Mouse (Mus musculus) ES-Bruce4 (cell line): ENCODE results near the gene Platr17. TPM values are rescaled to one million over a fixed set of nuclear protein-coding genes. Genes with fewer than 3 reads are reported as not detected.
"Not testable (repeated sequence)": the region's sequence is repeated elsewhere in the genome, so short reads cannot be mapped to it uniquely, and the experiment has no call there.

Source experiments
- H3K27ac ChIP-seq: 2 replicates; pipeline ENCODE4 v1.5.1; 2012; ENCODE audit warnings: low read length, inconsistent platforms; ENCODE audit not compliant: insufficient read depth
- H3K27me3 ChIP-seq: 2 replicates; pipeline ENCODE4 v1.6.1; 2012; ENCODE audit warnings: mild to moderate bottlenecking, low read length, inconsistent platforms; ENCODE audit not compliant: control insufficient read depth, poor library complexity, insufficient read depth, severe bottlenecking
- H3K36me3 ChIP-seq: 2 replicates; pipeline ENCODE4 v1.6.1; 2012; ENCODE audit warnings: inconsistent platforms, mild to moderate bottlenecking, low read length, moderate library complexity; ENCODE audit not compliant: control insufficient read depth, poor library complexity, insufficient read depth, severe bottlenecking
- H3K4me1 ChIP-seq: one replicate; pipeline ENCODE4 v1.8.1; 2011; ENCODE audit warnings: low read length; ENCODE audit not compliant: control insufficient read depth, insufficient read depth
- H3K4me3 ChIP-seq: 2 replicates; pipeline ENCODE4 v1.5.1; 2011; ENCODE audit warnings: low read depth, mild to moderate bottlenecking, low read length
- H3K9ac ChIP-seq: 2 replicates; pipeline ENCODE4 v1.6.1; 2012; ENCODE audit warnings: low read depth, mild to moderate bottlenecking, inconsistent platforms; ENCODE audit not compliant: poor library complexity, severe bottlenecking
- H3K9me3 ChIP-seq: replicated peaks from 2 replicates; pipeline ENCODE4 v1.6.1; 2012; ENCODE audit warnings: mild to moderate bottlenecking, low read length, inconsistent platforms; ENCODE audit not compliant: control insufficient read depth, poor library complexity, insufficient read depth, severe bottlenecking
- CTCF ChIP-seq: IDR thresholded peaks from one replicate; pipeline ENCODE4 v1.8.1; 2011; ENCODE audit warnings: low read depth, low read length
- EP300 ChIP-seq: IDR thresholded peaks from 2 replicates; pipeline ENCODE4 v1.6.1; 2011; ENCODE audit warnings: low read depth, low read length; ENCODE audit not compliant: insufficient read depth
- POLR2A ChIP-seq: IDR thresholded peaks from one replicate; pipeline ENCODE4 v1.8.1; 2011; ENCODE audit warnings: low read length; ENCODE audit not compliant: insufficient read depth
- polyA plus RNA-seq: library from polyadenylated mRNA; stranded (reverse); fragments of >200 nt; gene quantifications from 2 replicates; pipeline ENCODE4 v1.2.4, GENCODE M21; 2011; ENCODE audit warnings: low read depth; ENCODE audit not compliant: missing spikeins, insufficient read depth, insufficient read length

Platr17 gene
- polyA plus RNA-seq, 1 experiment: 16.7 TPM

GRCm38 (mm10) chr17:33902079-33902478, 2.9 kb upstream of the Platr17 start:
- Histone ChIP-seq H3K4me1 (peaks cover 10% of the 10 kb centered on the region), H3K36me3 (no peaks in the 10 kb centered on the region), H3K9me3 (no peaks in the 10 kb centered on the region), H3K27me3 (no peaks in the 10 kb centered on the region), H3K9ac (peak overlapping the region; percentile 58), H3K27ac (peak overlapping the region; percentile 92), H3K4me3 (no peak overlapping the region)
- no peak for TF ChIP-seq EP300
- no peak for TF ChIP-seq CTCF
- TF ChIP-seq POLR2A: no peak

- H3K4me1 ChIP-seq: peaks cover 10% of the 10 kb centered on the region
- no peaks in the 10 kb centered on the region for H3K27me3 ChIP-seq
- no peak overlapping the region for H3K4me3 ChIP-seq
- H3K36me3 ChIP-seq: no peaks in the 10 kb centered on the region
- peak overlapping the region; percentile 58 for H3K9ac ChIP-seq
- no peaks in the 10 kb centered on the region for H3K9me3 ChIP-seq
- H3K27ac ChIP-seq: peak overlapping the region; percentile 92
- TF ChIP-seq CTCF (no peak), EP300 (no peak), POLR2A (no peak)
Measured at GRCm38 (mm10) chr17:33902491-33902890, 2.4 kb upstream of the Platr17 start.

- Histone ChIP-seq H3K9ac (peak overlapping the region; percentile 58), H3K4me1 (peaks cover 10% of the 10 kb centered on the region), H3K27ac (peak overlapping the region; percentile 92), H3K4me3 (peak overlapping the region; percentile 16; the same call in 1 of the 2 replicates)
- H3K36me3 ChIP-seq, H3K9me3 ChIP-seq, H3K27me3 ChIP-seq: not testable (repeated sequence)
Measured at GRCm38 (mm10) chr17:33903911-33904651, 854 bp upstream of the Platr17 start.

DNA sequence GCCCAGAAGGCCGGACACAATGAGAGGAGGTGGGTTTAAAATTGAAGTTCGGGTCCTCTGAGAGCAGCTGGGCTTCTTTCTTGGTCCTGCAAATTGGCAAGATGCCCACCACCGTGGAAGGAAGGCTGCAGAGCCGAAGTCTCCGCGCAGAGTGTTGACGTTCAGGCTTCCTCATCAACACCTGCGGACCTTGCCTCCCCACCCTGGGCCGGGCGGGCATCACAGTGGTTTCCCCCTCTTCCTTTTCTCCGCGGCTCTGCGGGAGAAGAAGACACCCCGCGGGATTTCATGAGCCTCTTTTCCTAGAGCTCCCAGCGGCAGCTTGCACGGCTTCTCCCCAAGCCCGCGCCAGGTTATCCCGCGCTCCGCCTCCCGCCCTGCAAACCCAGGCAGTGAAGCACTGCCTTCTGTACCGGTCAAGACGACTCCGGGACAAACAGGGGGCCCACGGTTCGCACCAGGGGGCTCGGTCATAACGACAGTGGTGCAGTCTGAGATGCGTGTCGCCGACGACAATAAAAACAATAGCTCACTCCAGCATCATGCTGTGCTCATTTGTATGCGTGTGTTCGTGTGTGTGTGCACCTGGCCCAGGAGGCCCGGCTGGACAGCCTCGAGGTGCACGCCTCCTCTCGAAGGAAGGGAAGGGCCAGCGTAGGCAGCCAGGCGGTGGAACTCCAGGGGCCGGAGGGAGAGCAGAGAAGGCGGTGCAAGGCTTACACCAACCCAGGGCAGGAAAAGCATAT, 3.6 kb downstream of the Platr17 start:
- no peak for TF ChIP-seq POLR2A
- TF ChIP-seq EP300: 0 out of 2 replicates have a peak, but pooled peaks have one; percentile 23
- no peak for TF ChIP-seq CTCF
- Histone ChIP-seq H3K9me3 (no peaks in the 10 kb centered on the region), H3K36me3 (peaks cover 21% of the 10 kb centered on the region), H3K27ac (peak overlapping the region; percentile 88), H3K4me3 (peak overlapping the region; percentile 83), H3K9ac (peak overlapping the region; percentile 60), H3K4me1 (peaks cover 3% of the 10 kb centered on the region), H3K27me3 (no peaks in the 10 kb centered on the region)

DNA sequence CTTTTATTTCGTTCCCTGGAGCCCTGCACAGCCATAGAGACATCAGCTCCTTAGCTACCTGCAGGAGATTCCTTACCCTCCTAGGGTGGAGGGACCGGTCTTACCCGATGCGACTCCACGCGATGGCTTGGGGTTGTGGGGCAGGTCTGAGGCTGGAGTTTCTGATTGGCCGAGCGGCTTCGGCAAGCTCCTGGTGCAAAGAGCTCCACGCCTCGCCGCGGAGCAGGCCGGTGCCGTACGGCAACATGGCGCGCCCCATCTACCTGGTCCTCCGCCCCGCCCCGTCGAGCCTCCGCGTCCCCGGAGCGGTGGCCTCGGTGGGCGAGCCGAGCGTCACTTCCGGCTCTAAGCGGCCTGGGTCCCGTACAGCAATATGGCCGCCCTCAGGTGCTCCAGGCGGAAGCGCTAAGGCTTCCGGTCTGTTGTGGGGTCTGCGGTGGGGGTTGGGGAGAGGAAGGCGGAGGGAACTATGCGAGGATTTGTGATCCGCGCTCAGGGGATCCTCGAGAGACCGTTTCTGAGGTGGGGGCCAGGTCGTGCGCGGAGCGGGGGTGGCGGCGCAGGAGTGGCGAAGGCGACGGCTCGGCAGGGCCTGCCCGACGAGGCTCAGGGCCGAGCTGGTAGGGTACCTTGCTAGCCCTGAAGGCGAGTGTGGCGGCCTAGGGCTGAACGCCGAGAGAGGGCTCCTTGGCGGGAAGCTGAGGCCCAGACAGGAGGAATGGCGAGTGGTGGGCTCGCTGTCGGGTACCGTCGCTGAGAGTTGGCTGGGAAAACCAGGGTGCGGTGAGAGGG, 4.3 kb downstream of the Platr17 start, which contains the start of gene Daxx:
Daxx (plus strand) TSS at position 338 of the 792 bp plus-strand sequence.
- Histone ChIP-seq H3K4me3 (peak within 1 kb of the TSS; percentile 98), H3K9ac (peak within 1 kb of the TSS; percentile 89), H3K36me3 (peaks cover 29% of the 10 kb centered on the region), H3K27me3 (no peaks in the 10 kb centered on the region), H3K27ac (peak within 1 kb of the TSS; percentile 88), H3K4me1 (peaks cover 3% of the 10 kb centered on the region), H3K9me3 (no peaks in the 10 kb centered on the region)
- TF ChIP-seq POLR2A (peak; percentile 86), EP300 (no peak)
